In genomic region chr4:135885676-135886075, GRCm38 (mm10) we compare ENCODE assay signal across 26 mouse cellular contexts. TPM values are rescaled to one million over a fixed set of nuclear protein-coding genes. Genes with fewer than 3 reads are reported as not detected.
DNase-seq lines count a peak whose midpoint lies in the region; ATAC-seq and TF ChIP-seq lines count a peak whose summit lies in the region.
"Had no signal": no experiment of that assay in that cellular context is flagged by ENCODE, and none has a peak within 500 bp of the region (broad histone marks: within the 10 kb centered on the region; RNA-seq: fewer than 3 reads in every experiment).

No protein-coding gene starts in this region.

- no peaks in the 10 kb centered on the region for H3K27me3 ChIP-seq in kidney, embryonic 14.5 days (ENCODE audit: control insufficient read depth, insufficient read depth, low read length)
- H3K27me3 ChIP-seq in CH12.LX (replicated peaks) = no peaks in the 10 kb centered on the region
- H3K27me3 ChIP-seq in hindbrain, embryonic 12.5 days = no peaks in the 10 kb centered on the region
- no peaks in the 10 kb centered on the region for H3K27me3 ChIP-seq in lung, postnatal 0 days (replicated peaks; ENCODE audit: insufficient read depth, low read length)
- H3K27me3 ChIP-seq: forebrain, embryonic 13.5 days; intestine, embryonic 15.5 days; neural tube, embryonic 15.5 days; Patski had no signal

- H3K79me2 ChIP-seq in CH12.LX (replicated peaks; ENCODE audit: control insufficient read depth, extremely low read depth, insufficient read depth, poor library complexity, severe bottlenecking) = no peaks in the 10 kb centered on the region

- TF ChIP-seq RAD21 in CH12.LX (IDR thresholded peaks at IDR 0.05; ENCODE audit: low read depth, low read length) = no peak

- 89% methylated on average over 12 of the region's 12 CpGs for WGBS in kidney, embryonic 14.5 days
- WGBS in hindbrain, embryonic 12.5 days = 90% methylated on average over 12 of the region's 12 CpGs
- WGBS in lung, postnatal 0 days = 88% methylated on average over 12 of the region's 12 CpGs

- in situ Hi-C loops in CH12.LX (cut with MboI; ENCODE audit: low pct_ligation_motif_present, low pct_unique_long_range_greater_than_20kb, low sequenced_read_pairs) = loop anchor here (10.0 kb wide), 1 partner anchor 59 kb away; the partner anchor contains the start of gene Hmgcl

- H3K27ac ChIP-seq in kidney, embryonic 14.5 days (ENCODE audit: low read depth, low read length) = no peak overlapping the region
- H3K27ac ChIP-seq in CH12.LX (ENCODE audit: insufficient read depth, low read depth) = peak overlapping the region; percentile 59; the same call in 1 of the 2 replicates
- no peak overlapping the region for H3K27ac ChIP-seq in hindbrain, embryonic 12.5 days
- no peak overlapping the region for H3K27ac ChIP-seq in lung, postnatal 0 days (ENCODE audit: low read length)
- H3K27ac ChIP-seq: forebrain, embryonic 13.5 days; hindbrain, embryonic 10.5 days; intestine, embryonic 15.5 days; macrophage; neural tube, embryonic 15.5 days had no signal

- TF ChIP-seq POLR2A in CH12.LX (IDR thresholded peaks at IDR 0.05; ENCODE audit: low read depth, low read length) = no peak

- no peak for TF ChIP-seq EP300 in CH12.LX (IDR thresholded peaks at IDR 0.05; ENCODE audit: low read length)
- no peak for TF ChIP-seq EP300 in lung, postnatal 0 days (IDR thresholded peaks at IDR 0.05)

- H3K9me3 ChIP-seq in kidney, embryonic 14.5 days (ENCODE audit: control insufficient read depth, low read length) = no peaks in the 10 kb centered on the region
- H3K9me3 ChIP-seq in CH12.LX (replicated peaks; ENCODE audit: low read length) = no peaks in the 10 kb centered on the region
- no peaks in the 10 kb centered on the region for H3K9me3 ChIP-seq in hindbrain, embryonic 12.5 days (replicated peaks)
- no peaks in the 10 kb centered on the region for H3K9me3 ChIP-seq in lung, postnatal 0 days (ENCODE audit: low read length)
- H3K9me3 ChIP-seq: forebrain, embryonic 13.5 days; hindbrain, embryonic 10.5 days; intestine, embryonic 15.5 days; neural tube, embryonic 15.5 days had no signal

- peak; percentile 62 to 76 for DNase-seq in adrenal gland, adult (ENCODE audit: inconsistent age in 2 of 2, low spot score in 1 of 2)
- DNase-seq in adrenal gland, adult 8-10 months = no peak
- peak; percentile 3 for DNase-seq in kidney, postnatal 10 days
- peak; percentile 70 for DNase-seq in CH12.LX (ENCODE audit: extremely low read depth)
- DNase-seq in adrenal gland, postnatal 36 days = peak; percentile 67 to 68
- DNase-seq in lung, postnatal 0 days (ENCODE audit: low spot score) = no peak
- DNase-seq: cerebellum, adult 9-10 months; cerebellum, postnatal 36 days; gastrocnemius, postnatal 14 days; kidney, adult 8-10 months; kidney, postnatal 14 days; layer of hippocampus, adult 9-11 months; midbrain, embryonic 14.5 days; retina, postnatal 1 day; right cerebral cortex, postnatal 25 days had no signal

- H3K4me1 ChIP-seq in kidney, embryonic 14.5 days (ENCODE audit: control insufficient read depth, insufficient read depth, low read length) = peaks cover 4% of the 10 kb centered on the region
- peaks cover 23 to 39% of the 10 kb centered on the region in 2 experiments for H3K4me1 ChIP-seq in CH12.LX (ENCODE audit: control insufficient read depth in 1 of 2, insufficient read depth in 2 of 2)
- H3K4me1 ChIP-seq in hindbrain, embryonic 12.5 days = no peaks in the 10 kb centered on the region; the same call in 1 of the 2 replicates
- peaks cover 6% of the 10 kb centered on the region; the same call in 1 of the 2 replicates for H3K4me1 ChIP-seq in lung, postnatal 0 days (ENCODE audit: insufficient read depth, low read depth, low read length)
- H3K4me1 ChIP-seq: forebrain, embryonic 13.5 days; neural tube, embryonic 15.5 days had no signal

- no peak overlapping the region for H3K4me2 ChIP-seq in kidney, embryonic 14.5 days (replicated peaks; ENCODE audit: low read depth, low read length)
- H3K4me2 ChIP-seq in CH12.LX (ENCODE audit: insufficient read depth, low read depth, poor library complexity, severe bottlenecking) = peak overlapping the region; percentile 32; the same call in 1 of the 2 replicates
- H3K4me2 ChIP-seq in hindbrain, embryonic 12.5 days (replicated peaks) = no peak overlapping the region
- H3K4me2 ChIP-seq in lung, postnatal 0 days (replicated peaks; ENCODE audit: low read depth, low read length) = no peak overlapping the region
- H3K4me2 ChIP-seq: forebrain, embryonic 13.5 days; heart, embryonic 11.5 days; intestine, embryonic 15.5 days; neural tube, embryonic 15.5 days had no signal

- no peak for ATAC-seq in kidney, embryonic 14.5 days (ENCODE audit: low FRiP score, low TSS enrichment)
- ATAC-seq in hindbrain, embryonic 12.5 days (ENCODE audit: low FRiP score) = no peak
- ATAC-seq in lung, postnatal 0 days = no peak
- ATAC-seq: forebrain, embryonic 13.5 days; hindbrain, embryonic 16.5 days; intestine, embryonic 15.5 days; Patski had no signal

- TF ChIP-seq CTCF in CH12.LX (conservative IDR thresholded peaks at IDR 0.05 in 1 of 2, IDR thresholded peaks at IDR 0.05 in 1 of 2; ENCODE audit: low read depth in 2 of 2, low read length in 2 of 2) = no peak
- no peak for TF ChIP-seq CTCF in lung, postnatal 0 days (IDR thresholded peaks at IDR 0.05)

- no peaks in the 10 kb centered on the region for H3K36me3 ChIP-seq in kidney, embryonic 14.5 days (ENCODE audit: control insufficient read depth, insufficient read depth, low read length)
- no peaks in the 10 kb centered on the region for H3K36me3 ChIP-seq in CH12.LX (replicated peaks in 1 of 2; ENCODE audit: control insufficient read depth in 1 of 2, insufficient read depth in 1 of 2, low read length in 1 of 2)
- no peaks in the 10 kb centered on the region for H3K36me3 ChIP-seq in hindbrain, embryonic 12.5 days
- H3K36me3 ChIP-seq in lung, postnatal 0 days (ENCODE audit: insufficient read depth, low read length) = no peaks in the 10 kb centered on the region
- H3K36me3 ChIP-seq: hindbrain, embryonic 10.5 days; intestine, embryonic 15.5 days; neural tube, embryonic 15.5 days had no signal

- H3K4me3 ChIP-seq in kidney, embryonic 14.5 days (ENCODE audit: low read length) = no peak overlapping the region
- no peak overlapping the region for H3K4me3 ChIP-seq in CH12.LX (replicated peaks in 1 of 3; ENCODE audit: low read depth in 2 of 3, low read length in 2 of 3, poor library complexity in 1 of 3)
- no peak overlapping the region for H3K4me3 ChIP-seq in hindbrain, embryonic 12.5 days
- H3K4me3 ChIP-seq in lung, postnatal 0 days (ENCODE audit: low read depth, low read length) = no peak overlapping the region
- H3K4me3 ChIP-seq: forebrain, embryonic 13.5 days; hindbrain, embryonic 10.5 days; intestine, embryonic 15.5 days; neural tube, embryonic 15.5 days had no signal

- dilution Hi-C loops in CH12.LX (cut with MboI; ENCODE audit: extremely low pct_ligation_motif_present, extremely low pct_unique_long_range_greater_than_20kb, low sequenced_read_pairs) = no loop called here

- no peak overlapping the region for H3K9ac ChIP-seq in kidney, embryonic 14.5 days (ENCODE audit: low read depth, low read length)
- H3K9ac ChIP-seq in CH12.LX (ENCODE audit: insufficient read depth, low read depth) = no peak overlapping the region
- H3K9ac ChIP-seq in hindbrain, embryonic 12.5 days = no peak overlapping the region
- H3K9ac ChIP-seq in lung, postnatal 0 days (replicated peaks; ENCODE audit: low read depth) = no peak overlapping the region
- H3K9ac ChIP-seq: forebrain, embryonic 13.5 days; intestine, embryonic 15.5 days; neural tube, embryonic 15.5 days had no signal

TF ChIP-seq in CH12.LX, 34 proteins besides CTCF, POLR2A, EP300 and RAD21 (continues in another document):
- TF ChIP-seq PAX5 (IDR thresholded peaks at IDR 0.05; ENCODE audit: low read length) = no peak

RNA-seq across cellular contexts. Expression of gene Cnr2, which starts 9.5 kb away (rescaled TPM):
- total RNA-seq in adrenal gland, adult 8-10 months (2022) = 1 to 10 TPM; 2.2 to 3.6 (median 2.8) TPM
- 0.10 and 0.45 TPM in 2 replicates for polyA plus RNA-seq in kidney, embryonic 14.5 days (2014; fragmentation: Nextera tagmentation; extraction: Ambion mirVana)
- total RNA-seq in CH12.LX (2012; rRNA removed) (5.6 and 6.5 TPM in 2 replicates), CH12.LX (2014; rRNA removed) (13.5 and 13.8 TPM in 2 replicates)
- polyA plus RNA-seq in CH12.LX (2012; ENCODE audit: insufficient read length, low read depth) = 9.4 and 10.6 TPM in 2 replicates
- total RNA-seq in adrenal gland, postnatal 36 days (2021) = 1 to 10 TPM; 1.3 to 1.6 TPM
- 0.15 and 0.29 TPM in 2 replicates for polyA plus RNA-seq in hindbrain, embryonic 12.5 days (2016; fragmentation: Nextera tagmentation; extraction: Ambion mirVana)
- polyA plus RNA-seq in lung, postnatal 0 days (2015; fragmentation: Nextera tagmentation; extraction: Ambion mirVana) = 1.9 and 2.2 TPM in 2 replicates
- polyA plus RNA-seq: C2C12 had no signal

RNA-seq across cellular contexts. Expression of gene Pnrc2, which starts 12.0 kb away (rescaled TPM):
- 100 to 1,000 TPM; 106 to 163 (median 148) TPM for total RNA-seq in adrenal gland, adult 8-10 months (2022)
- polyA plus RNA-seq in kidney, embryonic 14.5 days (2014; fragmentation: Nextera tagmentation; extraction: Ambion mirVana) = 174 and 209 TPM in 2 replicates
- total RNA-seq in CH12.LX (2012; rRNA removed) = 22.2 and 30.5 TPM in 2 replicates
- 46.9 and 55.0 TPM in 2 replicates for total RNA-seq in CH12.LX (2014; rRNA removed)
- polyA plus RNA-seq in CH12.LX (2012; ENCODE audit: insufficient read length, low read depth) = 32.8 and 34.4 TPM in 2 replicates
- 100 to 1,000 TPM; 104 to 111 TPM for total RNA-seq in adrenal gland, postnatal 36 days (2021)
- 152 and 154 TPM in 2 replicates for polyA plus RNA-seq in hindbrain, embryonic 12.5 days (2016; fragmentation: Nextera tagmentation; extraction: Ambion mirVana)
- 139 and 145 TPM in 2 replicates for polyA plus RNA-seq in lung, postnatal 0 days (2015; fragmentation: Nextera tagmentation; extraction: Ambion mirVana)

RNA-seq across cellular contexts. Expression of gene Srsf10, which starts 30.1 kb away (rescaled TPM):
- total RNA-seq in adrenal gland, adult 8-10 months (2022) = 100 to 1,000 TPM in 2 of 4 experiments, 10 to 100 TPM in 2; 93.3 to 127 (median 104) TPM
- polyA plus RNA-seq in kidney, embryonic 14.5 days (2014; fragmentation: Nextera tagmentation; extraction: Ambion mirVana) = 334 and 342 TPM in 2 replicates
- total RNA-seq in CH12.LX (2012; rRNA removed) (85.7 and 127 TPM in 2 replicates), CH12.LX (2014; rRNA removed) (179 and 197 TPM in 2 replicates)
- 291 and 341 TPM in 2 replicates for polyA plus RNA-seq in CH12.LX (2012; ENCODE audit: insufficient read length, low read depth)
- 100 to 1,000 TPM in 1 of 2 experiments, 10 to 100 TPM in 1; 82.3 to 120 TPM for total RNA-seq in adrenal gland, postnatal 36 days (2021)
- 312 and 328 TPM in 2 replicates for polyA plus RNA-seq in hindbrain, embryonic 12.5 days (2016; fragmentation: Nextera tagmentation; extraction: Ambion mirVana)
- 153 and 160 TPM in 2 replicates for polyA plus RNA-seq in lung, postnatal 0 days (2015; fragmentation: Nextera tagmentation; extraction: Ambion mirVana)

RNA-seq across cellular contexts. Expression of gene Fuca1, which starts 34.9 kb away (rescaled TPM):
- total RNA-seq in adrenal gland, adult 8-10 months (2022) = 100 to 1,000 TPM in 3 of 4 experiments, 10 to 100 TPM in 1; 83.5 to 119 (median 106) TPM
- polyA plus RNA-seq in kidney, embryonic 14.5 days (2014; fragmentation: Nextera tagmentation; extraction: Ambion mirVana) = 57.6 and 69.2 TPM in 2 replicates
- total RNA-seq in CH12.LX (2012; rRNA removed) = 63.2 and 77.6 TPM in 2 replicates
- 28.6 and 32.6 TPM in 2 replicates for total RNA-seq in CH12.LX (2014; rRNA removed)
- 66.5 and 71.5 TPM in 2 replicates for polyA plus RNA-seq in CH12.LX (2012; ENCODE audit: insufficient read length, low read depth)
- 10 to 100 TPM; 84.1 to 87.4 TPM for total RNA-seq in adrenal gland, postnatal 36 days (2021)
- polyA plus RNA-seq in hindbrain, embryonic 12.5 days (2016; fragmentation: Nextera tagmentation; extraction: Ambion mirVana) = 50.2 and 54.1 TPM in 2 replicates
- polyA plus RNA-seq in lung, postnatal 0 days (2015; fragmentation: Nextera tagmentation; extraction: Ambion mirVana) = 107 and 131 TPM in 2 replicates

Comparison
In these comparisons a context has a peak if more than half of its experiments do, and no peak if none do; other contexts are left out.
1. DNase-seq: peak in adrenal gland, adult (2 of 2), kidney, postnatal 10 days (single experiment), CH12.LX (single experiment) and adrenal gland, postnatal 36 days (2 of 2); none in adrenal gland, adult 8-10 months (single experiment) and lung, postnatal 0 days (single experiment).